Mouse (Mus musculus): ENCODE data around the gene Gm20852. TPM values are rescaled to one million over a fixed set of nuclear protein-coding genes. Genes with fewer than 3 reads are reported as not detected.

The Gm20852 gene
- polyA plus RNA-seq (2017; shearing (Covaris generic)): not detected

GRCm38 (mm10) chrY:66742023-66742422 lies at the start of gene Gm20852:
Gene Gm20852 (minus strand): TSS chrY:66742123.

All from effector memory CD4-positive, alpha-beta T cell, adult 5 months (primary cell).